Mouse (Mus musculus) lung, adult 2 months (tissue): ENCODE data around the gene Rimkla. TPM values are rescaled to one million over a fixed set of nuclear protein-coding genes. Genes with fewer than 3 reads are reported as not detected.
A peak's percentile ranks its signal among the peaks of the same experiment; 100 is the strongest.

Experiments
- DNase-seq: peaks from one replicate; pipeline ENCODE4 v3.0.0; 2022
- H3K4me1 ChIP-seq: fragments of 200-500 bp; 2 replicates; pipeline ENCODE4 v1.6.1; 2011; ENCODE audit warnings: low read length; ENCODE audit not compliant: control insufficient read depth, insufficient read depth
- H3K4me3 ChIP-seq: fragments of 200-500 bp; replicated peaks from 2 replicates; pipeline ENCODE3; 2011; ENCODE audit warnings: low read depth, mild to moderate bottlenecking, control low read depth, low read length; ENCODE audit errors: extremely low read depth
- CTCF ChIP-seq: fragments of 200-500 bp; IDR thresholded peaks from 2 replicates; pipeline ENCODE4 v1.5.1; 2011; ENCODE audit warnings: mild to moderate bottlenecking, low read length, control low read depth; ENCODE audit not compliant: insufficient read depth
- POLR2A ChIP-seq: fragments of 200-500 bp; IDR thresholded peaks from 2 replicates; pipeline ENCODE4 v1.6.1; 2011; ENCODE audit warnings: low read depth, mild to moderate bottlenecking, control low read depth, low read length, borderline replicate concordance; ENCODE audit errors: extremely low read depth
- WGBS: fragments of 180-500 bp; shearing (Covaris S2); methylation state at CpG from one replicate; pipeline ENCODE4 v1.1.7; 2018; 5-methylcytosine and 5-hydroxymethylcytosine counted together
- polyA plus RNA-seq: library from polyadenylated mRNA; depleted of rRNA; stranded (reverse); fragments of >200 nt; gene quantifications from 2 replicates; pipeline ENCODE4 v1.2.3, GENCODE M21; 2012; rRNA removed

The Rimkla gene
- polyA plus RNA-seq, 1 experiment = 0.14 TPM

GRCm38 (mm10) chr4:119425077-119425476, 67.4 kb downstream of the Rimkla start:
- Histone ChIP-seq H3K4me1 (peaks cover 7% of the 10 kb centered on the region), H3K4me3 (no peak overlapping the region)
- TF ChIP-seq POLR2A (no peak), CTCF (no peak)
- WGBS = 54% methylated on average over 2 of the region's 2 CpGs
- no peak for DNase-seq

- H3K4me1 ChIP-seq = peaks cover 7% of the 10 kb centered on the region
- under 1% methylated on average over 52 of the region's 52 CpGs for WGBS
- no peak for TF ChIP-seq CTCF
- TF ChIP-seq POLR2A = peak; percentile 46; the same call in 1 of the 2 replicates
- peak within 1 kb of the TSS; percentile 78 for H3K4me3 ChIP-seq
- DNase-seq = peak; percentile 87
Observed at GRCm38 (mm10) chr4:119422294-119422964, 70.0 kb downstream of the Rimkla start, which contains the start of the genes Ppcs and Zmynd12. Ppcs (minus strand) TSS chr4:119422420. Zmynd12 (plus strand) TSS chr4:119422814.

GRCm38 (mm10) chr4:119421921-119422293, 70.5 kb downstream of the Rimkla start:
- TF ChIP-seq POLR2A (no peak), CTCF (no peak)
- H3K4me1 ChIP-seq = peaks cover 7% of the 10 kb centered on the region
- no peak for DNase-seq
- under 1% methylated on average over 31 of the region's 31 CpGs for WGBS
- H3K4me3 ChIP-seq = peak overlapping the region; percentile 78

GRCm38 (mm10) chr4:119421191-119421590, 71.2 kb downstream of the Rimkla start:
- TF ChIP-seq POLR2A = no peak
- no peak for TF ChIP-seq CTCF
- Histone ChIP-seq H3K4me1 (peaks cover 7% of the 10 kb centered on the region), H3K4me3 (no peak overlapping the region)
- DNase-seq = no peak
- 44% methylated on average over 3 of the region's 3 CpGs for WGBS

- H3K4me3 ChIP-seq = no peak overlapping the region
- 87% methylated on average over 3 of the region's 3 CpGs for WGBS
- DNase-seq = no peak
- H3K4me1 ChIP-seq = peaks cover 10% of the 10 kb centered on the region
- TF ChIP-seq CTCF = no peak
- no peak for TF ChIP-seq POLR2A
Observed at GRCm38 (mm10) chr4:119417894-119418293, 74.5 kb downstream of the Rimkla start.

GRCm38 (mm10) chr4:119417270-119417669, 75.2 kb downstream of the Rimkla start:
- no peak for TF ChIP-seq CTCF
- TF ChIP-seq POLR2A = no peak
- Histone ChIP-seq H3K4me3 (no peak overlapping the region), H3K4me1 (peaks cover 8% of the 10 kb centered on the region)
- whole genome bisulfite sequencing = 68% methylated on average over 3 of the region's 3 CpGs
- DNase-seq = no peak

Other genes starting within 250 kb of the Rimkla start
- gene Cldn19, start 237.2 kb downstream of the Rimkla start, polyA plus RNA-seq = 1.2 TPM in 2 replicates
- gene Ybx1, start 198.0 kb downstream of the Rimkla start, polyA plus RNA-seq = 158 and 195 TPM in 2 replicates
- 3.2 and 5.3 TPM in 2 replicates for gene Ppih, start 172.1 kb downstream of the Rimkla start, polyA plus RNA-seq
- gene Ccdc30, start 77.1 kb downstream of the Rimkla start, polyA plus RNA-seq = 3.4 and 4.2 TPM in 2 replicates
- gene Ppcs, start 70.2 kb downstream of the Rimkla start, polyA plus RNA-seq = 9.3 and 9.9 TPM in 2 replicates
- 5.8 and 6.4 TPM in 2 replicates for gene Zmynd12, start 69.8 kb downstream of the Rimkla start, polyA plus RNA-seq
- gene Foxj3, start 44.4 kb upstream of the Rimkla start, polyA plus RNA-seq = 14.1 and 18.0 TPM in 2 replicates
- gene Frg2f1, start 46.9 kb upstream of the Rimkla start, polyA plus RNA-seq = 5.1 and 5.9 TPM in 2 replicates
- gene Guca2a, start 145.1 kb upstream of the Rimkla start, polyA plus RNA-seq = 23.0 TPM in 1 of 2 replicates, not detected in the other
- gene Guca2b, start 166.3 kb upstream of the Rimkla start, polyA plus RNA-seq = 0.46 TPM in 1 of 2 replicates, not detected in the other
- 15.0 and 23.1 TPM in 2 replicates for gene Hivep3, start 241.2 kb upstream of the Rimkla start, polyA plus RNA-seq